Mouse (Mus musculus) liver, embryonic 11.5 days (tissue): ENCODE measurements at regions not wholly inside any gene's neighbourhood (a gene's known extent, or its start where the extent isn't known, plus 50 kb on each side); places are given as distances from the start of the nearest gene placed in this dataset.

ENCODE experiments used
- ATAC-seq: fragments of 200-750 bp; cut with Nextera tagmentation; replicated peaks from 2 replicates; pipeline ENCODE4 v1.8.0; 2017; ENCODE audit warnings: moderate number of reproducible peaks, mild to moderate bottlenecking, moderate TSS enrichment, moderate library complexity; ENCODE audit not compliant: low FRiP score
- DNase-seq: peaks from one replicate; pipeline ENCODE4 v3.0.0-alpha.2; 2017; ENCODE audit warnings: low spot score
- H3K27ac ChIP-seq: fragments of 300-500 bp; sonication (generic); 2 replicates; pipeline ENCODE4 v1.5.1; 2014; ENCODE audit warnings: mild to moderate bottlenecking, low read depth, low read length, control low read depth
- H3K27me3 ChIP-seq: fragments of 300-500 bp; sonication (generic); replicated peaks from 2 replicates; pipeline ENCODE4 v1.6.1; 2014; ENCODE audit warnings: low read length, mixed read lengths; ENCODE audit not compliant: control insufficient read depth, insufficient read depth
- H3K36me3 ChIP-seq: fragments of 300-500 bp; sonication (generic); 2 replicates; pipeline ENCODE4 v1.6.1; 2014; ENCODE audit warnings: mild to moderate bottlenecking, low read length, moderate library complexity, mixed read lengths; ENCODE audit not compliant: control insufficient read depth, insufficient read depth
- H3K4me1 ChIP-seq: fragments of 300-500 bp; sonication (generic); replicated peaks from 2 replicates; pipeline ENCODE4 v1.6.1; 2014; ENCODE audit warnings: low read length, mixed read lengths; ENCODE audit not compliant: control insufficient read depth, insufficient read depth
- H3K4me2 ChIP-seq: fragments of 300-500 bp; sonication (generic); 2 replicates; pipeline ENCODE4 v1.6.1; 2014; ENCODE audit warnings: mild to moderate bottlenecking, control low read depth, moderate library complexity
- H3K4me3 ChIP-seq: fragments of 300-500 bp; sonication (generic); 2 replicates; pipeline ENCODE4 v1.5.1; 2014; ENCODE audit warnings: low read depth, low read length, control low read depth
- H3K9ac ChIP-seq: fragments of 300-500 bp; sonication (generic); 2 replicates; pipeline ENCODE4 v1.6.1; 2014; ENCODE audit warnings: low read depth, low read length, control low read depth
- H3K9me3 ChIP-seq: fragments of 300-500 bp; sonication (generic); 2 replicates; pipeline ENCODE4 v1.6.1; 2016; ENCODE audit warnings: low read length, inconsistent platforms, mixed read lengths; ENCODE audit not compliant: control insufficient read depth
- WGBS: fragments of 180-500 bp; shearing (Covaris S2); extraction: QIAGEN DNeasy Blood & Tissue Kit; methylation state at CpG from one replicate; pipeline ENCODE4 v1.1.7; 2014; 5-methylcytosine and 5-hydroxymethylcytosine counted together

DNA sequence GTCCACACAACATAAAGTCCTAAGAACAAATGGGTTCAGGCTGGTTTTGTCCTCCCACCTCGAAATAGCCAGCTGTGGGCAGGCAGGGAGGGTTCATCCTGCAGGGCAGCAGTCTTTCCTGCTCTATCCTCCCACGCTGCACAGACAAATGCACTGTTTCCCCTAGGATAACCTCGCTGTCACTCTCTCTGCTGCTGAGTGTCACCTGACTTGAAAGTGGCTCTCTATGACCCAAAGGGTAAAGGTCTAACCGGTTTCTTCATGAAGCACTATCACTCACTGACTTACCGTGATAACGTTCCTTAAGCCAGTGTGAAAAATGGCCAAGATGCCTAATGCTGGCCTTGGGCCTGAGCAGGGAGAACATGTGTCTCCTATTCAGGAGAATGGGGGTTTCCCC is 78.2 kb upstream of the Spdye4c start:
- H3K27ac ChIP-seq: no peak overlapping the region
- no peak overlapping the region for H3K4me3 ChIP-seq
- no peaks in the 10 kb centered on the region for H3K9me3 ChIP-seq
- H3K9ac ChIP-seq: no peak overlapping the region
- H3K36me3 ChIP-seq: no peaks in the 10 kb centered on the region
- WGBS: 48% methylated on average over 6 of the region's 6 CpGs
- no peaks in the 10 kb centered on the region for H3K27me3 ChIP-seq
- peaks cover 5% of the 10 kb centered on the region for H3K4me1 ChIP-seq
- no peak overlapping the region for H3K4me2 ChIP-seq
- DNase-seq: no peak
- ATAC-seq: no peak

DNA sequence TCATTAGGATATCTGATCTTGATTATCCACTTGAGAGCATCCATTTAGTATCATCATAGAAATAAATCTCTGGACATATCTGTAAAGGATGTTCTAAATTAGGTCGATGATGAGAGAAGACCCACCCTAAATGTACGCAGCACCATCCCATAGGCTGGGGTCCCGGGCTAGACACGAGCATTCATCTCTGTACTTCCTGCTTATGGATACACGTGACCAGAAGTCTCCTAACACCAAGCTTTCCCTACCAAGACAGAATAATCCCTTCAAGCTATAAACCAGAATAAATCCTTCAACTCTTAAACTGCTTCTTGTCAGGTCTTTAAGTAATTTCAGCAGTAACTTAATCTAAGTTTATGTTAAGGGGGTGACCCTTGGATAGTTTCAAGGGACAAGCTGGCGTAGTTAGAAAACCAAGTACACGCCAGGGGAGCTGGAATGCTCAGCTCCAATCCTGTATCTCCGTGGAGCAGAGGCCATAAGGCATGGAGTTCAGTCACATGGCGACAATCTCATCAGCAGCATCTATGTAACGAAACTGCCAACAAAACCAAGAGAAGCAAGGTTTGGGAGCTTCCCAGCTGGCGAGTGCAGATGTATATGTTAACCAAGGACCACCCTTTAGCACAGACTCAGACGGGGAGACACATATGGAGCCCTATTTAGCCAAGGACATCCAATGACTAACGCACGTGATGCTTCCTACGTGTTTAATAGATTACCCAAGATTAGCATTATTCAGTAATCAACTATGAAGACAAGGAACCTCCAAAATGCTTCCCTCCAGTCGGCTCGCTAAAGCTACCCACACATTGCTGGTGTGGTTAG is 76.3 kb upstream of the Spdye4c start:
- H3K4me1 ChIP-seq: peaks cover 5% of the 10 kb centered on the region
- ATAC-seq (no peak), DNase-seq (no peak)
- no peak overlapping the region for H3K27ac ChIP-seq
- H3K36me3 ChIP-seq: no peaks in the 10 kb centered on the region
- no peak overlapping the region for H3K4me2 ChIP-seq
- no peaks in the 10 kb centered on the region for H3K9me3 ChIP-seq
- H3K4me3 ChIP-seq: no peak overlapping the region
- H3K27me3 ChIP-seq: no peaks in the 10 kb centered on the region
- H3K9ac ChIP-seq: no peak overlapping the region
- 80% methylated on average over 17 of the region's 17 CpGs for WGBS

DNA sequence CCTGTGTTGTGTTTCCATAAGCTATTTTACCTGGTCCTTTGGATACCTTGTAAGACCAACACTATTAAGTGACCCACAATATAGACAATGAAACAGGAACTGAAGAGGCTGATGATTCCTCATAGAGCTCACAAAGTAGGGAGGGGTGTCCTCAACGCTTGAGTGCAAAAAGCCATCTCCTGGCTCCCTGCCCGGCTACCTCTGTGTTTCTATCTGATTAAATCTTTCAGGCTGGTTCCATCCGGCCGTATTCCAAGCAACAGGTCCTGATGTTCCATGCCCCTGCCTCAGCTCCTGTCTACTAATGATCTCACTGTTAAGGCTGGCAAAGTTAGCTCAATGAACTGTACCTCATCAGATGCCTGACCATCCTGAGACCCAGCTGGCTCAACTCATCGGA is 75.3 kb upstream of the Spdye4c start:
- WGBS: 81% methylated on average over 5 of the region's 5 CpGs
- Histone ChIP-seq H3K9ac (no peak overlapping the region), H3K27ac (no peak overlapping the region), H3K4me2 (no peak overlapping the region), H3K27me3 (no peaks in the 10 kb centered on the region), H3K36me3 (no peaks in the 10 kb centered on the region), H3K4me3 (no peak overlapping the region), H3K4me1 (peaks cover 5% of the 10 kb centered on the region), H3K9me3 (no peaks in the 10 kb centered on the region)
- no peak for DNase-seq
- ATAC-seq: no peak

DNA sequence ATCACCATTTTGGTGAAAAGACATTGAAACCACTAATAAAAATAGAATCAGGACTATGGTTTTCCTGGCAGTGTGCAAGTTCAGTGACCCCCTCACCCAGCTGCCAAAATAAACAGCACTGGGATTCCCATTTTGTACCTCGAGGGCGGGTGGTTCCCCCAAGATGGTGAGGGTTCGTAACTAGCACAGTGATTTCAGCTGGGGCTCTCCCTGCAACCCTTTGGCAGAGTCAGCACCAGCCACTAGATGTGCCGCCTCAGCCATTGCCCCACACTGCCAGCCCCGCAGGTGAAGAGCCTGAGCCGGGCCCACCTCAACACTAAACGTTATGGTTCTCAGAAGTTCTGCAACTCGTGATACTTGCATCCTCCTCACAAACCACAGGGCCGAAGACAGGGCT is 74.3 kb upstream of the Spdye4c start:
- H3K27me3 ChIP-seq: no peaks in the 10 kb centered on the region
- H3K4me3 ChIP-seq: no peak overlapping the region
- no peaks in the 10 kb centered on the region for H3K36me3 ChIP-seq
- 77% methylated on average over 9 of the region's 9 CpGs for WGBS
- H3K9me3 ChIP-seq: no peaks in the 10 kb centered on the region
- no peak overlapping the region for H3K9ac ChIP-seq
- no peak overlapping the region for H3K4me2 ChIP-seq
- no peak overlapping the region for H3K27ac ChIP-seq
- DNase-seq: no peak
- peaks cover 5% of the 10 kb centered on the region for H3K4me1 ChIP-seq
- no peak for ATAC-seq

DNA sequence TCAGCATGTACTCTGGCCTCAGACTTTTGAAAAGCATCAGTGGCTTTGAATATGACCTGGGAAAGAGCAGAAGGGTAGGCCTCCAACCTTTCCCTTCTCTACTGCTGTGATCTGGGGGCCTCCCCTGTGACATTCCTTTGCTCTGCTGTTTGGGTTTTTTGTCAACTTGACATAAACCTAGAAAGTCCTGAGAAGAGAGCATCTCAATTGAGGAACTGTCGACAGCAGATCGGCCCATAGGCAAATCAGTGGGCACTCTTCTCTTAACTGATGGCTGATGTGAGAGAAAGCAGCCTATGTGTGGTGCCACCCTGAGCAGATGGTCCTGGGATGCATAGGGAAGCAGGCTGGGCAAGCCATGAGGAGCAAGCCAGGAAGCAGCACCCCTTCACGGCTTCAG is 72.9 kb upstream of the Spdye4c start:
- Histone ChIP-seq H3K9me3 (no peaks in the 10 kb centered on the region), H3K4me2 (no peak overlapping the region), H3K27me3 (no peaks in the 10 kb centered on the region), H3K4me1 (no peaks in the 10 kb centered on the region; the same call in 1 of the 2 replicates), H3K36me3 (no peaks in the 10 kb centered on the region), H3K4me3 (no peak overlapping the region), H3K27ac (no peak overlapping the region), H3K9ac (no peak overlapping the region)
- no peak for ATAC-seq
- 79% methylated on average over 3 of the region's 3 CpGs for WGBS
- DNase-seq: no peak

DNA sequence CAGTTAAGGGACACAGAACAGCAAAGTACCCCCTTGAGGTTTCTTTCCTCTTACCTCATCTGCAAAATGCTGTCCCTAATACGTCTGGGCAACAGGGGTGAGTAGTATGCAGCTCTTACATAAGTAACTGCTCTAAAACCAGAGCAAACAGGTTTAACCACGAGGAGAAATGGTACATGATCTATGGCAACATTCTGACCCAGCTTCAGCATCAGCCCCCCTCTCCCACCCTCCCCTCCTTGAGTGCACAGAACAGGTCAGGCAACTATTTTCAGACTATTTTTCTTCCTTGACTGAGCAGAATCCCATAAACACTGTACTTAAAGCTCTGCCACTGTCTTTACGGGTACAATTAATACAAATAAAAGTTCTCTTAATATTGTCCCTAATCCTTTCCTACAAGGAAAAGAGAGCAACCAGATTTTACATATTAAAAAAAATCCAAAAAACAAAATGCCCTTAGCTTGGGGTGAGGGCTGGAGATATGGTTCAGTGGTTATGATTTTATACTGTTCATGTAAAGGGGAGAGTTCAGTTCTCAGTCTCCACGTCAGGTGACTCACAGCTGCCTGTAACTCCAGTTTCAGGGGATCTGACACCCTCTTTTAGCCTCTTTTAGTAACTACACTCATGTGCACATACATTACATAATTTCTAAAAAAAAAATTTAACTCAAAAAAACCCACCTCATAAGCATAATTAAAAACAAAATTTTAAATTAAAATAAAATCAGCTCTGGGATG is 69.1 kb upstream of the Spdye4c start:
- H3K4me3 ChIP-seq: no peak overlapping the region
- no peak overlapping the region for H3K4me2 ChIP-seq
- H3K4me1 ChIP-seq: no peaks in the 10 kb centered on the region
- H3K36me3 ChIP-seq: no peaks in the 10 kb centered on the region
- ATAC-seq (no peak), DNase-seq (no peak)
- no peaks in the 10 kb centered on the region for H3K27me3 ChIP-seq
- no peak overlapping the region for H3K27ac ChIP-seq
- no peaks in the 10 kb centered on the region for H3K9me3 ChIP-seq
- H3K9ac ChIP-seq: no peak overlapping the region
- 63% methylated on average over 4 of the region's 4 CpGs for WGBS

DNA sequence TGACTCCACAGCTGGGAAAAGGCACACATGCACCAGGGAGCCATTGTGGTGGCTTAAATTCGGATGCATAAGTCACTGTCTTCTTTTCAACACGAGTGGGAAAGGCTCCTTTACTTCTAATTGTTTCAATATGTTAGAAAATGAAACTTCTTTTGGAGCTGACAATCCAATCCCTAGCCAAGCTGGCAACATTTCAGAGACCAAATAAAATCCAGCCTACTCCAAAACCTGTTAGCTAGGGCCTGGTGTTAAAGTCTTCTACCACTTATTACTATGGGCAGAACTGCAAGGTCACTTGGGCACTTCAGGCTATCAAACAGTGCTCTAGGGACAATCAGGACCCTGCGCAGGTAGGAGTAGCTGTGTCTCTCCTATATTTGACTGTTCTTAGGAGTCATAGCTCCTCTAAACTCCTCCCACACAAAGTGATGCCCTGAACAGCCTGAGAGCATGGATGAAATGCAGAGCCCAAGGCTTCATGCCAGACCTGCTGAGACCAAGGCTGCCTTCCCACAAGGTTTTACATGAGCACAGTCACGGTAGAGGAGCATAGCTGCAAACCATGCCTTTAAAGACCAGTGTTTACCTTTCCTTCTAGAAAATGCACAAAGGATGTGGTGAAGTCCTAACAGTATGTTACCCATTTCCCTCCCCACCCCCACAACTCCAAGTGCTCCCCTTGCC is 67.4 kb upstream of the Spdye4c start:
- H3K4me3 ChIP-seq: no peak overlapping the region
- 58% methylated on average over 4 of the region's 4 CpGs for WGBS
- no peaks in the 10 kb centered on the region for H3K27me3 ChIP-seq
- no peaks in the 10 kb centered on the region for H3K4me1 ChIP-seq
- H3K27ac ChIP-seq: no peak overlapping the region
- no peaks in the 10 kb centered on the region for H3K36me3 ChIP-seq
- no peak overlapping the region for H3K4me2 ChIP-seq
- ATAC-seq (no peak), DNase-seq (no peak)
- no peaks in the 10 kb centered on the region for H3K9me3 ChIP-seq
- H3K9ac ChIP-seq: no peak overlapping the region

DNA sequence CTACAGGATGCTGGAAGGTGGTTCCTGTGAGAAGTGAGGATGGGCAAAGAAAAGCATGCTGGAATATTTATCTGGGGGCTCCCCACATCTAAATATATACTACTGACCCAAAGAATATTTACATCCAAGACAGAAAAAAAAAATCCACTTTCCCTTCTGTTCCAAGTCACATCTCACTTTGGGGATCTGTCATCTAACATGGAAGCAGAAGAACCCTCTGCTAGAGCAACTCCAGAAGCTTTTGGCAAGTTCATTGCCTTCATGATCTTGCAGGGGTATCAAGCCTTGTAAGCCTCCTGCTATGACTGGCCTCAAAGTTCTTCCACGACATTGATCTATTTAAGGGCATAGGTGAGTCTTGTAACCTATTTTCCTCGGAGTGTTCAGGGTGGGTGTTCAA is 64.9 kb upstream of the Spdye4c start:
- Histone ChIP-seq H3K4me2 (no peak overlapping the region), H3K9ac (no peak overlapping the region), H3K27me3 (no peaks in the 10 kb centered on the region), H3K9me3 (no peaks in the 10 kb centered on the region), H3K4me3 (no peak overlapping the region), H3K4me1 (no peaks in the 10 kb centered on the region), H3K27ac (no peak overlapping the region), H3K36me3 (no peaks in the 10 kb centered on the region)
- WGBS: 74% methylated on average over 2 of the region's 2 CpGs
- no peak for DNase-seq
- no peak for ATAC-seq
